Mouse (Mus musculus) thymus, adult 2 months (tissue): ENCODE data around the gene Atxn7. TPM values are rescaled to one million over a fixed set of nuclear protein-coding genes. Genes with fewer than 3 reads are reported as not detected.

Source experiments
- DNase-seq: peaks from one replicate; pipeline ENCODE4 v3.0.0; 2021
- H3K27ac ChIP-seq: fragments of 200-500 bp; 2 replicates; pipeline ENCODE4 v1.5.1; 2012; ENCODE audit warnings: low read length, control low read depth; ENCODE audit not compliant: control insufficient read depth, insufficient read depth
- H3K27me3 ChIP-seq: fragments of 200-500 bp; 2 replicates; pipeline ENCODE4 v1.6.1; 2012; ENCODE audit warnings: mild to moderate bottlenecking, low read length, moderate library complexity, mixed read lengths; ENCODE audit not compliant: control insufficient read depth, insufficient read depth
- H3K36me3 ChIP-seq: fragments of 200-500 bp; 2 replicates; pipeline ENCODE4 v1.6.1; 2012; ENCODE audit warnings: mild to moderate bottlenecking, low read length, moderate library complexity; ENCODE audit not compliant: control insufficient read depth, insufficient read depth
- H3K4me1 ChIP-seq: fragments of 200-500 bp; replicated peaks from 2 replicates; pipeline ENCODE4 v1.6.1; 2012; ENCODE audit warnings: low read length; ENCODE audit not compliant: control insufficient read depth, insufficient read depth
- H3K4me3 ChIP-seq: fragments of 200-500 bp; 2 replicates; pipeline ENCODE4 v1.5.1; 2012; ENCODE audit warnings: mild to moderate bottlenecking, low read length, control low read depth, moderate library complexity; ENCODE audit not compliant: control insufficient read depth, insufficient read depth
- CTCF ChIP-seq: fragments of 200-500 bp; IDR thresholded peaks from 2 replicates; pipeline ENCODE4 v1.5.1; 2012; ENCODE audit warnings: mild to moderate bottlenecking, control low read depth, low read length, moderate library complexity, borderline replicate concordance; ENCODE audit not compliant: control insufficient read depth, poor library complexity, insufficient read depth; ENCODE audit errors: extremely low read depth
- POLR2A ChIP-seq: fragments of 200-500 bp; IDR thresholded peaks from 2 replicates; pipeline ENCODE4 v1.6.1; 2012; ENCODE audit warnings: mild to moderate bottlenecking, low read length, control low read depth, moderate library complexity; ENCODE audit not compliant: control insufficient read depth, poor library complexity, insufficient read depth; ENCODE audit errors: extremely low read depth
- WGBS: fragments of 180-500 bp; shearing (Covaris S2); methylation state at CpG from one replicate; pipeline ENCODE4 v1.1.7; 2018; 5-methylcytosine and 5-hydroxymethylcytosine counted together
- polyA plus RNA-seq: library from polyadenylated mRNA; depleted of rRNA; stranded (reverse); fragments of >200 nt; gene quantifications from 2 replicates; pipeline ENCODE4 v1.2.3, GENCODE M21; 2012

Gene Atxn7
- polyA plus RNA-seq, 1 experiment = 55.1 TPM

DNA sequence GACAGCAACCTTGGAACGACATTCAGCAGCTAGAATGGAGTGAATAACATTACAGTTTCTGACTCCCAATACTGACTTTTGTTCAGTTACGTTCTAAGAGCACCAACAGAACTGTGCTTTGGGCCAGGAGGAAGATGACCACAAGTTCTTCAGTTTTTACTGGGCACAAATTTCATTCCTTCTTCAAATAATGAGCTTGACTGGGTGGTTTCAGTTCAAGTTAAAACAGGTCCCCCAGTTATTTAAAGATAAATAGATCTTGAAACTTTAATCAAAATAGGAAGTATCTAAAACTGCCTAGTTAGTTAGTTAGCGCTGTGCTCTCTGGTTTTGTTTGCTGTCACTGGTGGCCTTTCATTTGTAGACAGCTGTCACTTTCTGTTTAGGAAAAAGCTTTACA lies 107.3 kb downstream of the Atxn7 start:
- H3K27me3 ChIP-seq = no peaks in the 10 kb centered on the region
- H3K36me3 ChIP-seq = no peaks in the 10 kb centered on the region
- no peak overlapping the region for H3K4me3 ChIP-seq
- no peak for DNase-seq
- H3K4me1 ChIP-seq = peaks cover 17% of the 10 kb centered on the region
- 8% methylated on average over 3 of the region's 3 CpGs for WGBS
- no peak for TF ChIP-seq POLR2A
- TF ChIP-seq CTCF = no peak
- peak overlapping the region; percentile 53 for H3K27ac ChIP-seq

DNA sequence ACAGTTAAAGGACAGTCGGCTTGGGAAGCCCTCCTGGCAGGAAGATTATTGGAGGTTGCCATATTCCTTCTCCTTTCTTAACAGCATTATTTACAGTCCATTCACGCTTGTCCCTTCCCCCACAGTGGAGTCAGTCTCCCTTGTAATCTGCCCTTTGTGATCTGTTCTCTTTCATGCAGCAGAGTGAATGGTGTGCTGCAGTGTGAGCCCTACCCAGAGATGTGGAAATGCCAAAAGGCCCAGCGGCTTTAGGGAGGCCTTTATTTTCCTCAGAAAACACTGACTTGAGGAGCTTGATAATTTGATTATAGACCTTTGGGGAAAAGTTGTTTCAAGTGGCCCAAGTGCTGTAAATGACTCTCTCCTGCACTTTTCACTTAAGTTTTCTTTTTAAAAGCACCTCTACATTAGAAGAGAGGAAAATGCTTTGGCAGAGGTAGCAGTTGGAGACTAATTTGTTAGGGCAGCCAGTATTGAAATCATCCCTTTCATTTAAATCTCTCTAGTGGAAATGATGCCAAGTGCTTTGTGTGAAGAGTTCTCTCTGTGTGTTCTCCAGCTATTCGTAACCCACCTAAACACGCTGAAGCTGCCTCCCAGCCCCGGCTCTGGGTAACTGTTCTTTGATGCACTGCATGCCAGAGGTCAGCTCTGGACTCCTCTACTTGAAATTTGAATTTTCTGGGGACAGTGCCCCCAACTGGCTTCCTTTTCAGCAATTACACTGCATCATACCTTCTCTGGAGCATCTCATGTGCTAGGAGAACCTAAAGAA lies 109.5 kb downstream of the Atxn7 start:
- Histone ChIP-seq H3K36me3 (no peaks in the 10 kb centered on the region), H3K27ac (no peak overlapping the region), H3K27me3 (no peaks in the 10 kb centered on the region), H3K4me3 (no peak overlapping the region), H3K4me1 (peaks cover 12% of the 10 kb centered on the region)
- TF ChIP-seq CTCF = no peak
- no peak for TF ChIP-seq POLR2A
- DNase-seq = no peak
- WGBS = 95% methylated on average over 6 of the region's 6 CpGs

GRCm38 (mm10) chr14:14071456-14071855 lies 110.2 kb downstream of the Atxn7 start:
- no peak overlapping the region for H3K4me3 ChIP-seq
- no peaks in the 10 kb centered on the region for H3K27me3 ChIP-seq
- TF ChIP-seq CTCF (no peak), POLR2A (no peak)
- H3K36me3 ChIP-seq = no peaks in the 10 kb centered on the region
- no peak overlapping the region for H3K27ac ChIP-seq
- 78% methylated on average over 4 of the region's 4 CpGs for WGBS
- no peak for DNase-seq
- peaks cover 12% of the 10 kb centered on the region for H3K4me1 ChIP-seq

GRCm38 (mm10) chr14:14080604-14081194 lies 119.5 kb downstream of the Atxn7 start:
- Histone ChIP-seq H3K36me3 (no peaks in the 10 kb centered on the region), H3K27ac (no peak overlapping the region), H3K4me1 (no peaks in the 10 kb centered on the region), H3K27me3 (no peaks in the 10 kb centered on the region), H3K4me3 (no peak overlapping the region)
- no peak for DNase-seq
- WGBS = 95% methylated on average over 6 of the region's 6 CpGs
- TF ChIP-seq POLR2A = no peak
- no peak for TF ChIP-seq CTCF

DNA sequence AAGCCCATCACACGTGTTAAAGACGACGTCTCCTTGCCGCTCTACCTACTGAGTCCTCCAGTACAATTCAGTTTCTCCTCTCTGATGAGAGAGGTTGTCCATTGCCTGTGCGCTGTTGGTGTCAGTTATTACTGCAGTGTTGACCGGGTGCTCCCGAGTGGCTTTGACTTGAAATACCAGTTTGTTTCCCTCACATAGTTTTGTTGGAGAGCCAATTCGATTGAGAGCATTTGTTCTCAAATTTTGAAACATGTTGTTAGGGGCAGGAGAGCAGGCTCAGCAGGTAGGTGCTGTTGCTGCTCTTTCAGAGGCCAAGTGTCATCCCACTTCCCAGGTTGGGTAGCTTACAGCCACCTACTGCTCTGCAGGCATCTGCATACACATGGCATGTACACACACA lies 122.6 kb downstream of the Atxn7 start:
- DNase-seq = no peak
- Histone ChIP-seq H3K36me3 (no peaks in the 10 kb centered on the region), H3K27ac (no peak overlapping the region), H3K4me3 (no peak overlapping the region), H3K4me1 (peaks cover 11% of the 10 kb centered on the region), H3K27me3 (no peaks in the 10 kb centered on the region)
- TF ChIP-seq CTCF = no peak
- no peak for TF ChIP-seq POLR2A
- WGBS = 92% methylated on average over 8 of the region's 8 CpGs

GRCm38 (mm10) chr14:14086711-14087263 lies 125.5 kb downstream of the Atxn7 start:
- H3K27me3 ChIP-seq = no peaks in the 10 kb centered on the region
- no peak overlapping the region for H3K4me3 ChIP-seq
- peaks cover 7% of the 10 kb centered on the region for H3K36me3 ChIP-seq
- TF ChIP-seq POLR2A = no peak
- no peak for TF ChIP-seq CTCF
- H3K27ac ChIP-seq = no peak overlapping the region
- peaks cover 15% of the 10 kb centered on the region for H3K4me1 ChIP-seq
- WGBS = 88% methylated on average over 4 of the region's 4 CpGs
- DNase-seq = no peak

GRCm38 (mm10) chr14:14087348-14087747 lies 126.1 kb downstream of the Atxn7 start:
- H3K4me3 ChIP-seq = no peak overlapping the region
- H3K27me3 ChIP-seq = no peaks in the 10 kb centered on the region
- peaks cover 15% of the 10 kb centered on the region for H3K4me1 ChIP-seq
- TF ChIP-seq POLR2A (no peak), CTCF (no peak)
- 65% methylated on average over 6 of the region's 6 CpGs for WGBS
- no peak overlapping the region for H3K27ac ChIP-seq
- H3K36me3 ChIP-seq = peaks cover 7% of the 10 kb centered on the region
- DNase-seq = no peak
